Mouse (Mus musculus): Measurements from ENCODE around the gene Efcab9. TPM values are rescaled to one million over a fixed set of nuclear protein-coding genes. Genes with fewer than 3 reads are reported as not detected.

Efcab9 gene
- 0.97 TPM for polyA plus RNA-seq (2017; shearing (Covaris generic))

DNA sequence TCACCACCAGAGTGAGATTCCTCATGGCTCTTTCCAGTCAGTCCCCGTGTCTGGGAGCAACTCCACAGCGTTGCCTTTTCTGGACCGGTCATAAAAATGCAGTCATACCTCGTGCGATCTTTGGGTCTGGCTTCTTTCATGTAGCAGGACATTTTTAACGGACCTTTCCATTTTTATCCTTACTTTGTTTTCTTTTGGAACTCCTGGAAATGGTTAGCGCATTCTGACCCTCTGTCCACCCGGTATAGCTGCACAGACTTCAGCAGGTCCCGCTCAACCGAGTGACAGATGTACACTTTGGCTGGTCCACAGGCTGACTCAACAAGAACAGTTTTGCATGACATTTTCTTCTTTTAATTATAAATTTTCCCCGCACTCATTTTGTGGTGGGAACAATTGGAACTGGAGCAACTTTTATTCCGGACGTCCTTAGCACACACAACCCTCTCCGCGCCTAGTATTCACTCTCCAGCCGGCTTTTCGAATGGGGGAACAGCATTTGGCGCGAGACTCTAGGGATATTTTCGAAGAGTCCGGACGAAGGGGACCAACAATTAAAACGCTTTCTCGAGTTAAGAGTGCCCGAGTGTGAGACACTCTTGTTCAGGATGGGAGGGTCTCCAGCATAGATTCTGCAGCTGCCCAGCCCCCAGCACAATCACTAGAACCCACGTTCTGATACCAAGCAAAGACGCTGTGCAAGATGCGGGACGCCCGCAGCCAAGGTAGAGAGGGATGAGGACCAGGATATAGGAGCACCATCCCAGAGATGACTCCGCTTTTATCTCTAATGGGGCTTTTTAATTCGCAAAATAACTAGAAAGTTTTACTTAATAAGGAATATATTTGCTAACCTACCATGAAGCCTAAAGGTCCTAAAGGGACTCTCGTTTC lies at the start of gene Efcab9:
TSS of gene Efcab9 (minus strand) at position 211 of the 894 bp plus-strand sequence.

GRCm38 (mm10) chr11:32532765-32533481 lies 1.0 kb upstream of the Efcab9 start, which contains the start of gene Stk10:
Stk10 (plus strand) TSS chr11:32533305.

Other genes starting within 250 kb of the Efcab9 start
- not detected for gene Hba-a1, start 248.6 kb downstream of the Efcab9 start, polyA plus RNA-seq (2017; shearing (Covaris generic))
- gene Hbq1b, start 245.1 kb downstream of the Efcab9 start, polyA plus RNA-seq (2017; shearing (Covaris generic)): not detected
- gene Hba-a2, start 235.6 kb downstream of the Efcab9 start, polyA plus RNA-seq (2017; shearing (Covaris generic)): not detected
- not detected for gene Hbq1a, start 232.0 kb downstream of the Efcab9 start, polyA plus RNA-seq (2017; shearing (Covaris generic))
- gene Sh3pxd2b, start 184.3 kb downstream of the Efcab9 start, polyA plus RNA-seq (2017; shearing (Covaris generic)): not detected
- gene Ubtd2, start 76.7 kb downstream of the Efcab9 start, polyA plus RNA-seq (2017; shearing (Covaris generic)): 8.5 TPM
- gene Stk10, start 1.2 kb upstream of the Efcab9 start, polyA plus RNA-seq (2017; shearing (Covaris generic)): 198 TPM
- 71.2 TPM for gene Fbxw11, start 110.6 kb upstream of the Efcab9 start, polyA plus RNA-seq (2017; shearing (Covaris generic))

All from effector memory CD4-positive, alpha-beta T cell, adult 5 months (primary cell).